Mouse (Mus musculus) spleen, adult 2 months (tissue): ENCODE results near the gene Ssr1. TPM values are rescaled to one million over a fixed set of nuclear protein-coding genes. Genes with fewer than 3 reads are reported as not detected.

Source experiments
- DNase-seq, 2 experiments: peaks; one replicate each; pipeline versions ENCODE4 v3.0.0 to v3.0.0-alpha.2; 2012 to 2021; ENCODE audit warnings: low spot score in 2 of 2, low read depth in 1 of 2
- H3K27ac ChIP-seq: fragments of 200-500 bp; 2 replicates; pipeline ENCODE4 v1.5.1; 2012; ENCODE audit warnings: low read length, inconsistent platforms; ENCODE audit not compliant: insufficient read depth
- H3K27me3 ChIP-seq: fragments of 200-500 bp; 2 replicates; pipeline ENCODE4 v1.6.1; 2012; ENCODE audit warnings: mild to moderate bottlenecking, moderate library complexity, low read length, inconsistent platforms; ENCODE audit not compliant: control insufficient read depth, insufficient read depth
- H3K36me3 ChIP-seq: fragments of 200-500 bp; 2 replicates; pipeline ENCODE4 v1.6.1; 2012; ENCODE audit warnings: mild to moderate bottlenecking, low read length, inconsistent platforms; ENCODE audit not compliant: control insufficient read depth, insufficient read depth
- H3K4me1 ChIP-seq: fragments of 200-500 bp; 2 replicates; pipeline ENCODE4 v1.6.1; 2011; ENCODE audit warnings: inconsistent platforms; ENCODE audit not compliant: control insufficient read depth, insufficient read depth, insufficient read length
- H3K4me3 ChIP-seq: fragments of 200-500 bp; 2 replicates; pipeline ENCODE4 v1.5.1; 2011; ENCODE audit warnings: mild to moderate bottlenecking, inconsistent platforms; ENCODE audit not compliant: insufficient read depth, insufficient read length; ENCODE audit errors: extremely low read depth
- CTCF ChIP-seq: fragments of 200-500 bp; IDR thresholded peaks from 2 replicates; pipeline ENCODE4 v1.5.1; 2011; ENCODE audit warnings: mild to moderate bottlenecking, inconsistent platforms; ENCODE audit not compliant: insufficient read depth, insufficient read length, insufficient replicate concordance; ENCODE audit errors: extremely low read depth
- POLR2A ChIP-seq: fragments of 200-500 bp; IDR thresholded peaks from 2 replicates; pipeline ENCODE4 v1.6.1; 2011; ENCODE audit warnings: low read depth, low read length, inconsistent platforms
- WGBS: fragments of 180-500 bp; shearing (Covaris S2); methylation state at CpG from one replicate; pipeline ENCODE4 v1.1.7; 2018; 5-methylcytosine and 5-hydroxymethylcytosine counted together
- polyA plus RNA-seq: library from polyadenylated mRNA; depleted of rRNA; stranded (reverse); fragments of >200 nt; gene quantifications from 2 replicates; pipeline ENCODE4 v1.2.3, GENCODE M21; 2012

The Ssr1 gene
- polyA plus RNA-seq, 1 experiment: 4.1 TPM

DNA sequence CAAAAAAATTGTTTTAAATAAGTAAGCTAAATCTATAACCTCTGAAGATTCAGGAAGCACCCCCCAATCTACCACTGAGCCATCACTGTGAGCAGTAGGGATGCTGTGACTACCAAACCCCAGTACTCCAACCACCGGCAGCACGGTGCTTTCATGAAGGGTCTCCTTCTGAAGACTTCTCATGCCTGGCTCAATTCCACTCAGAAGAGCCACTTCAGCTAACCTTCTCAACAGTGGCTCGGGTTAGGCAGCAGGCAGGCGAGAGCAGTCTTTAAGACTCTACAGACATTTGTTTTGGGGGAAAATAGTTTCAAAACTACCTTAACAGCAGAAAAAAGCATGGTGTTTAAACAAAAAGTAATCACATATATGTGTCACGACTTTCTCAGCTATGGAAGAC is 13.0 kb downstream of the Ssr1 start:
- peaks cover 49% of the 10 kb centered on the region for H3K36me3 ChIP-seq
- H3K4me3 ChIP-seq: no peak overlapping the region
- no peak for TF ChIP-seq POLR2A
- TF ChIP-seq CTCF: no peak
- WGBS: 89% methylated on average over 5 of the region's 5 CpGs
- DNase-seq: no peak
- no peaks in the 10 kb centered on the region for H3K4me1 ChIP-seq
- no peaks in the 10 kb centered on the region for H3K27me3 ChIP-seq
- no peak overlapping the region for H3K27ac ChIP-seq

- TF ChIP-seq CTCF: no peak
- TF ChIP-seq POLR2A: no peak
- Histone ChIP-seq H3K4me1 (no peaks in the 10 kb centered on the region), H3K36me3 (peaks cover 44% of the 10 kb centered on the region), H3K27ac (no peak overlapping the region), H3K4me3 (no peak overlapping the region), H3K27me3 (no peaks in the 10 kb centered on the region)
- DNase-seq: no peak
- WGBS: 92% methylated on average over 10 of the region's 10 CpGs
These were observed 13.7 kb downstream of the Ssr1 start for GRCm38 (mm10) chr13:37980346-37980745.

DNA sequence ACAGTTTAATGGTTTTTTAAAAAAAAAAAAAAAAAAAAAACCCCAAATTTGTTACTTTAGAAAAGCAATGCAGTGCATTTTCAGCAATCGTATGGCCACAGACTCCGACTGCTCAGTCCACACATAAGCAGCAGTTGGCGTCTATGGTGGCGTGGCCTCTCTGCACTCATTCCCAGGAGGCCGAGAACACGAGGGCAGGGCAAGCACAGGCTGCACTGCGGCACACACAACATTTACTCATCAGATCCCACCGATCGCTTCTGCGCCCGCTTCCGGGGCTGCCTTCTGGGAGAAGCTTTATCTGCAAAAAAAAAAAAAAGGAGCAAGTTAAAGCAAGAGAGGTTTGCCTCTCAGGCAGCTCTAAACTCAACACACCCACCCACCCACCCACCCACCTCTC is 14.5 kb downstream of the Ssr1 start:
- WGBS: 97% methylated on average over 12 of the region's 12 CpGs

DNA sequence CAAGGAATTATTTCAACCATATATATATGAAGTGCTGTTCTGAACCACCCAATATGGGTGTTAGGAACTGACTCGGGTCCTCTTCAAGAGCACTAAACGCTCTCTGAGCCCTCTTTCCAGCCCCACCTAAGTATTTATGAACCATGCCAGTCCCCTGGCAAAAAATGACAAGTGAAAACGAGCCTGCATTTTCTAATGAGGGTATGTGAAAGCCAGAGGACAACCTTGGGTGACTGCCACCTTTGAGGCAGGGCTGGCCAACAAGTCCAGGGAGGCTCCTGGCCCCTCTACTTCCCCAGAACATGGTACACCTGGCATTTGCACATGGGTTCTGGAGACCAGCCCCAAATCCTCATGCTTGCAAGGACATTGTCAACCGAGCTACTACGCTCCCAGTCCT is 19.3 kb downstream of the Ssr1 start:
- TF ChIP-seq POLR2A: no peak
- TF ChIP-seq CTCF: no peak
- 87% methylated on average over 5 of the region's 5 CpGs for WGBS
- Histone ChIP-seq H3K4me1 (peaks cover 6% of the 10 kb centered on the region; the same call in 1 of the 2 replicates), H3K27me3 (no peaks in the 10 kb centered on the region), H3K4me3 (no peak overlapping the region), H3K36me3 (peaks cover 14% of the 10 kb centered on the region), H3K27ac (no peak overlapping the region)
- DNase-seq: no peak

More for the DNA sequence above, 14.5 kb downstream of the Ssr1 start:
- DNase-seq: no peak
- H3K27ac ChIP-seq: no peak overlapping the region; the same call in 1 of the 2 replicates
- no peaks in the 10 kb centered on the region for H3K27me3 ChIP-seq
- no peaks in the 10 kb centered on the region for H3K4me1 ChIP-seq
- H3K4me3 ChIP-seq: no peak overlapping the region
- TF ChIP-seq CTCF (no peak), POLR2A (no peak)
- H3K36me3 ChIP-seq: peaks cover 40% of the 10 kb centered on the region

- H3K4me3 ChIP-seq: no peak overlapping the region
- 95% methylated on average over 6 of the region's 6 CpGs for WGBS
- peaks cover 6% of the 10 kb centered on the region; the same call in 1 of the 2 replicates for H3K4me1 ChIP-seq
- TF ChIP-seq POLR2A (no peak), CTCF (no peak)
- DNase-seq: no peak
- no peaks in the 10 kb centered on the region for H3K27me3 ChIP-seq
- H3K27ac ChIP-seq: no peak overlapping the region
- peaks cover 8% of the 10 kb centered on the region; the same call in 1 of the 2 replicates for H3K36me3 ChIP-seq
These were observed 20.0 kb downstream of the Ssr1 start for GRCm38 (mm10) chr13:37974036-37974435.

GRCm38 (mm10) chr13:37970887-37971530 is 23.0 kb downstream of the Ssr1 start:
- H3K27me3 ChIP-seq: no peaks in the 10 kb centered on the region
- no peaks in the 10 kb centered on the region; the same call in 1 of the 2 replicates for H3K36me3 ChIP-seq
- 87% methylated on average over 11 of the region's 11 CpGs for WGBS
- H3K4me3 ChIP-seq: no peak overlapping the region
- DNase-seq: no peak
- no peak for TF ChIP-seq POLR2A
- no peak for TF ChIP-seq CTCF
- H3K4me1 ChIP-seq: peaks cover 12% of the 10 kb centered on the region; the same call in 1 of the 2 replicates
- no peak overlapping the region for H3K27ac ChIP-seq

DNA sequence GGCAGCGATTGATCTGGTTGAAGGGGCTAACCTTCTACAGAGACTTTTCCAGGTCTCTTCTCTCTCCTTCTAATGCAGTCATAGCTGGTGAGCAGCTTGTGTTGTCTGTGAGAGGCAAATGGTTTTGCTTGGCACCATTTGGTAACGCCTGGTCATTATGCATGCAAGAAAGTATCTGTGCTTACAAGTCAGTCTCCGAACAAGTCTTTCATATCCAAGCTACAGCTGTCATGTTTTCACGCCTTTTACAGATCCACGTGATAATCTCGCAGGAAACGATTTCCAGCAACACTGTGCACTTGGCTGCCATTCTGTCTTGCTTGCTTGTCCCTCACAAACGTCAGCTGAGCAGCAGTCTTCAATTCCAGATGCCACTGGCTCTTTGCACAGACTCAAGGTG is 24.0 kb downstream of the Ssr1 start:
- no peak for DNase-seq
- 86% methylated on average over 8 of the region's 8 CpGs for WGBS
- TF ChIP-seq POLR2A (no peak), CTCF (no peak)
- peaks cover 19% of the 10 kb centered on the region; the same call in 1 of the 2 replicates for H3K4me1 ChIP-seq
- no peak overlapping the region for H3K4me3 ChIP-seq
- H3K27me3 ChIP-seq: no peaks in the 10 kb centered on the region
- no peak overlapping the region for H3K27ac ChIP-seq
- no peaks in the 10 kb centered on the region for H3K36me3 ChIP-seq
